Mouse (Mus musculus) retina, postnatal 7 days (tissue): Measurements from ENCODE around the gene Creg1.

Experiments
- DNase-seq: peaks from one replicate; pipeline ENCODE4 v3.0.0-alpha.2; 2012; ENCODE audit warnings: low read depth, low spot score

Creg1 gene

GRCm38 (mm10) chr1:165763635-165764372 is at the start of gene Creg1:
TSS of gene Creg1 (plus strand) at chr1:165763746.
- peak; percentile 81 for DNase-seq

DNA sequence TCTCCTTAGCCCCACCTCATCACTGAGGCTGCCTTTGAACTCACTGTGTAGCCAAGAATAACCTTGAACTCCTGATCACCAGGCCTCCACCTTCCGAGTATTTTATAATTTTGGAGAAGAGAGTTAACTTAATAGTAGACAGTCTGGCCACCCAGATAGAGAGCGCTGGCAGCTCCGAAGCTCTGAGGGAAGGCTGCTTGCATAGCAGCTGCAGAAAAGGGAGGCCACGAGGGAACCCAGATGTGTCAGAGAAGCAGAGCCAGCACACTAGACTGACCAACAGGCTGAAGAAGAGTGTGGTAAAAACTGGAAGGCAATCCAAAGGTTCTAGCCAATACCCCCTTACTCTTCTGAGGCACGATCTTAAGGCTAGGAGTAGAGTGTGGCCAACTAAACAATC is 49.7 kb upstream of the Creg1 start:
- no peak for DNase-seq

DNA sequence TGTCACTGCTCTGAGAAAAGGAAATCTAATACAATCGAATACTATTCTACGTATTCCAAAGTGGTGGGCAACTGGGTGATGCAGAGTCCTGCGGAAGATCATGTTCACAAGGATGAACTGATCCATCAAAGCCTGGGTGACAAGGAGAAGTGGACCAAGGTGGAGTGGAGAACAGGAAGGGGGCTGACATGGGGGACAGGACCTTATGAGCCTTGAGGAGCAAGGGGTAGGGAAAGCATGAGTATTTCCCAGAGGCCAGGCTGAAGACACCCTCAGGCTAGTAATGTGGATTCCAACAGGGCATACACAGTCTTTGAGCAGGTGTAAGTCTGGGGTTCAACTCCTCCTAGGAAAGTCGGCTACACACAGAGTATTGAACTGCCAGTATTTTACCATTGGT is 47.1 kb upstream of the Creg1 start:
- no peak for DNase-seq

- no peak for DNase-seq
These were observed 45.6 kb upstream of the Creg1 start for GRCm38 (mm10) chr1:165717711-165718542.

GRCm38 (mm10) chr1:165718543-165719105 is 44.9 kb upstream of the Creg1 start:
- no peak for DNase-seq

DNA sequence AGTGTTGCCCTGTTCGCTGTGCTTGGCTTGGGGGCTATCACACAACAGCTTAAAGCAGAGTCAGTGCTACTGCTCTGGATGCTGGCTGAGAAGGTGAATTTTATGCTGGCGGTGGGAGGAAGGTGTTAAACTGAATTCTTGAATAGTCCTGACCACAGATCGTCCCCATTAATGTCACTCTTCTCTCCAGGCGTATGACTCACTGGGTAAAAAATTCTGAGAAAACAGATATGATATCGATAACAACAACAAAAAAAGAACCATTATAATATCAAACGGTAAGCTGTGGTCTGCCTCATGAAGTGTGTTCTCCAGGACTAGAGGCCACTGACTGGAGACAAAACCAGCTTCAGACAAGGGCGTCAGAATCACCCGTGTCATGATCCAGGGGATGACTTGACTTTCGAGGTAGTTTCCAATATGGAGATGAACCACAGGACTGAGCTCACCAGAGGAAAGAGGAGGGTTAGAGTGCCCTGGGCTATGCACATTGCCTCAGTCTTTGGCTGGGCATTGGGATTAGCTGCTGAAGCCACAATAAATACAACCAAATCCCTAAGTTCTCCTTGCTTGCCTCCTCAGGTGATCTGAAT is 40.9 kb upstream of the Creg1 start:
- no peak for DNase-seq

GRCm38 (mm10) chr1:165724219-165725033 is 39.1 kb upstream of the Creg1 start:
- no peak for DNase-seq

- no peak for DNase-seq
These were observed 38.4 kb upstream of the Creg1 start for GRCm38 (mm10) chr1:165725039-165725644.

DNA sequence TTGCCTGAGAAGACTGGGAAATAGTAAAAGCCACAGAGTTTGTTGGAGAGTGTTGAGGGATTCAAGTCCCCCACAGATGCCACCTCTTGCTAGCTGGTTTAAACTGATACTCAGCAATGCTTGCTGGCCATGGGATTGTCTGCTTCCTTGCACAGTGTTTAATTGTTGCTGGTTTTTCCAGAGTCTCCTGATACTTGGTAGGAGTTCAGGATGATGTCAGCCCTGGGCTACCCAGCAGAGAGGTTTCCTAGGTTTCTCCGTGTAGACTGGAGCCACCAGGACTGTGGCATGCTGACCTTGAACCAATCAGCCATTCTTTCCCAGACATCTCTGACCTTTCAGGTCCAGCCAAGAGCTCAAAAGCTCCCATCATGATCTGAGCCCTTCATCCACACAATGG is 36.6 kb upstream of the Creg1 start:
- no peak for DNase-seq

DNA sequence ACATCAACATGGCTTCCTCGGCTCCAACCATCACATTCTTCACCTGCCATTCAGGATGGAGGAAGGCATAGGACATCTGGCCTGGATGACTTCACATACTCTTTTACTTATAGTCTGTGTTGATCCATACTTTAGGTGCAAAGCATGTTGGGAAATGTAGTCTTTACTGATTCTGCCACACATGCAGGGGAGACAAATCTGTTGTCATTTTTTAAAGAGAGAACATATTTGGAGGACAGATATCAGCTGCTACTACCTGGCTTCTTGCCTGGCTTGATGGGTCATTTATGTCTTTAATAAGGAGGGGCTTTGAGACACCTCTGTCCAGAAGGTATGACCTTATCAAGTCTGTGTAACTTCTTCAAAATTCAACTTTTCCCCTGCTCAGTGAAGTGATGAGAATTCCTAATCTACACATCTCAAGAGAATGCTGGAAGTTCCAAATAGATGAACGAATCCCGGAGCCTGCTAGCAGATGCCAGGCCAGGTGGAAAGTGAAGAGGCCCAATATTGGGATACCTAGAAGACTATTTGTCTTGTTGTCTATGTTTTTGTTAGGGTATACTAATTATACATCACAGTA is 35.4 kb upstream of the Creg1 start:
- DNase-seq = no peak

DNA sequence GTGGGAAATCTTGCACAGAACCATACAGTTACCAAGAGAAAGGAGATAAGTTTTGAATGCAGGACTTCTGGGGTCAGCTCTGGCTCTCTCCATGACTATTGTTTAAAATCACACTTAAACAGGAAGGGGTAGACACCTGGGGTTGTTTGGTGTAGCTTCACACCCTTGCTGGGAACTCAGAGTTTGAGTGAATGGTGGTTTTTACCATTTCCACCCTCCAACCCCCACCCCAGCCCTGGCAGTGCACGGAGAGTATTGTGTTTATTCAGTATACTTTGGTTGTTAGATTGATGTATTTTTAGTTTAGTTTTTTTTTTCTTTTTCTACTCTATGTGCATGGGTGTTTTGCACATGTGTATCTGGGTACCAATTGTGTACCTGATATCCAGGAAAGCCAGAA is 33.4 kb upstream of the Creg1 start:
- no peak for DNase-seq

GRCm38 (mm10) chr1:165731553-165731952 is 32.0 kb upstream of the Creg1 start:
- no peak for DNase-seq

- no peak for DNase-seq
These were observed 28.7 kb upstream of the Creg1 start for GRCm38 (mm10) chr1:165734840-165735239.

- DNase-seq = peak; percentile 77
These were observed 27.4 kb upstream of the Creg1 start for GRCm38 (mm10) chr1:165735826-165736818.

- DNase-seq = no peak
These were observed 26.1 kb upstream of the Creg1 start for GRCm38 (mm10) chr1:165737451-165737850.

DNA sequence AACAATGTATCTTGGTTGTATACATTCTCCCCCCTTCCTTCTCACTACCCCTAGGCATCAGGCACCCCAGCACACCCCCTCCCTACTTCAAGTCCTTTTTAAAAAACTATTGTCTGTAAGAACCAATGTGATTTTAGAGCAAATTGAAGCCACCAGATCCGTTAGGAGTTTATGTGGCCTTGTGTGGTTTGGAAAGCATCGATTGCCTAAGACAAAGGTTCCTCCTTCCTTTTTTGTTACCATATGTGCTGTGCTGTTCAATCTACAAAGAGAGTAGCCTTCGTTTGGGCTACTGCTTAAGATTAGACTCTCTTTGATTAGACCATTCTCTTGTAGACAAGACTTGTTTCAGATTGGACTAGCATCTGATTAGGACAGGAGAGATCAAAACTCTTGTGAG is 25.7 kb upstream of the Creg1 start:
- no peak for DNase-seq

- no peak for DNase-seq
These were observed 24.6 kb upstream of the Creg1 start for GRCm38 (mm10) chr1:165738985-165739384.

DNA sequence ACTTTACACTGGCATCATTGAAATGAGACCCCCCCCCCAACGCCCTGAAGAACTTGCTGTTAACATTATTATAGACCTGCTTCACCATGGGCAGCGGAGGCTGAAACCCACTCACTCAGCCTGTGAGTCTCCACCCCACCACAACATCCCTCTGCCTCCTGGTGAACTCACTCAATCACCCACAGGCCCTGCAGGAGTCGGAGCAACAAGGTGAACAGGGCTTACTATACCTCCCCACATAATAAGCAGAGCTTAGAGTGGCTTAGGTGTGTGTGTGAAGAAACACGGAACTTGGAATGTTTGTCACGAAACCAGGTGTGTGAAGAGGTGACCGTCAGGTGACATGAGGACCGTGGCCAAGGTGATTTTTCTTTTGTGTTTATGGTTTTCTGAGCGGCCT is 21.6 kb upstream of the Creg1 start:
- DNase-seq = no peak

DNA sequence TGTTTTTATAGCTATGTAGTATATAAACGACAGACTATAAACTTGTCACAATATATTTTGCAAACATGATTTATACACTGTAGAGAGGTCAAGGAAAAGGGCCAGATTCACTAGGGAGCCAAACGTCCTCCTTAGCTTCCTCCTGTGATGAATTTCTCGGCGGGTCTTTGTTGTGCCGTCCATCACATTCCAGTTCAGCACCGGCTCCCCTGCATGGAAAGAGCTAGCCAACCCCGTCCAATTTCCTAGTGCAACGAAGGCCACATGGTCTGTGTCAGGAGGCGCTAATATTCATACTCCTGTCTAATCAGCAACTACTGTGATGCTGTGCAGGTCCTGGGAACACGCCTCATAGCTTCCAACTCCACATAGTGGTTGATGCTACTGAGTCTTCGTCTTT is 15.5 kb upstream of the Creg1 start:
- no peak for DNase-seq
